8 mouse cellular contexts compared by ENCODE assay signal in the genomic region with DNA sequence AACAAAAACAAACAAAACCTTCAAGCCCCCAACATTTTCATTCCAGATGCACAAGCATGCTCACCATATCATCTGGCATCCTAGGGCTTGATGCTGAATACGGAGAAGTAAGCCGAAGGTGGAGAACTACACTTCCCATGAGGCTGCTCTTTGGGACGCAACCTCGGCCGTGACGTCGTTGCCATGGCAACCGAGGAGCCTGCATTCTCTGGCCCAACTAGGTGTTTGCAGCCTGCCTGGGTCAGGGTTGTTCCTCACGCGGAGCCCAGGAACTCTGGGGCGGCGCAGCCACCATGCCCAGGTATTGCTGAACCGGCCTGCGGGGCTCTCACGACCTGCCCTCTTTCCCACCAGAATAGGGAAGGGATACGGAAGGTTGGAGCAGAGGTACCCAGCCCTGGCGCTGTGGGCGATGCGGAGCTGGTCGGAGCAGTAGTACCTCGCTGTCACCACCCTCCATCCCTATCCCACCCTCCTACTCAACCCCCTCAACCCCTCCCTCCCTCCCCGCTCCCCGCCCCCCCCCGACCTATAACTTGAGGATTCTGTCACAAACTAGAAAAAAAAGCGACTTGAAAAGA. TPM values are rescaled to one million over a fixed set of nuclear protein-coding genes. Genes with fewer than 3 reads are reported as not detected.
DNase-seq lines count a peak whose midpoint lies in the region; ATAC-seq lines count a peak whose summit lies in the region.

A gene (plus strand): TSS at position 221 of the 581 bp plus-strand sequence.

- intact Hi-C loops in left cerebral cortex, postnatal 10 days (cut with DNase I) = loop anchor here (10.0 kb wide), 1 partner anchor 152 kb away; no protein-coding TSS in a partner anchor

- peak; percentile 83 for DNase-seq in adrenal gland, adult 8-10 months
- peak; percentile 95 for DNase-seq in embryo, embryonic 11.5 days (ENCODE audit: low read depth, low spot score)
- DNase-seq in gastrocnemius, postnatal 25 days = peak; percentile 78
- DNase-seq in intestine, embryonic 14.5 days (ENCODE audit: low spot score) = peak; percentile 95
- DNase-seq in left cerebral cortex, postnatal 10 days (ENCODE audit: extremely low spot score in 1 of 2, low spot score in 2 of 2) = peak; percentile 91 to 95
- DNase-seq in right cerebral cortex, postnatal 10 days (ENCODE audit: low spot score in 2 of 2) = peak; percentile 96 to 97
- peak; percentile 91 for DNase-seq in urinary bladder, postnatal 14 days (ENCODE audit: low spot score)

- H3K9ac ChIP-seq in intestine, embryonic 14.5 days (ENCODE audit: low read length) = peak within 1 kb of the TSS; percentile 47

- no peaks in the 10 kb centered on the region for H3K27me3 ChIP-seq in intestine, embryonic 14.5 days (replicated peaks; ENCODE audit: control insufficient read depth, insufficient read depth, low read length)

- H3K36me3 ChIP-seq in intestine, embryonic 14.5 days (ENCODE audit: control insufficient read depth, insufficient read depth, low read length) = no peaks in the 10 kb centered on the region

- H3K9me3 ChIP-seq in intestine, embryonic 14.5 days (ENCODE audit: control insufficient read depth, low read length) = 0 out of 2 replicates have a peak, but pooled peaks cover 2% of the 10 kb centered on the region

- H3K4me3 ChIP-seq in intestine, embryonic 14.5 days (ENCODE audit: low read depth, low read length) = peak within 1 kb of the TSS; percentile 61

- H3K4me1 ChIP-seq in intestine, embryonic 14.5 days (replicated peaks; ENCODE audit: control insufficient read depth, insufficient read depth, low read length) = peaks cover 6% of the 10 kb centered on the region; the same call in 1 of the 2 replicates

- peak; percentile 96 for ATAC-seq in intestine, embryonic 14.5 days (replicated peaks; ENCODE audit: low FRiP score, low TSS enrichment, low read depth)
- ATAC-seq in megakaryocyte progenitor cell, adult 5-6 weeks (replicated peaks; ENCODE audit: poor library complexity) = peak; percentile 99

- peak within 1 kb of the TSS; percentile 58 for H3K4me2 ChIP-seq in intestine, embryonic 14.5 days (ENCODE audit: low read length)

- WGBS in intestine, embryonic 14.5 days = under 1% methylated on average over 23 of the region's 25 CpGs

- H3K27ac ChIP-seq in intestine, embryonic 14.5 days (ENCODE audit: low read depth) = peak within 1 kb of the TSS; percentile 40; the same call in 1 of the 2 replicates

RNA-seq across cellular contexts. Expression of the gene that starts here (rescaled TPM):
- total RNA-seq in adrenal gland, adult 8-10 months (2022) = 10 to 100 TPM; 17.8 to 47.6 (median 29.7) TPM
- 1 to 10 TPM; 3.1 to 3.6 TPM for total RNA-seq in gastrocnemius, postnatal 25 days (2021)
- 29.6 and 31.1 TPM in 2 replicates for polyA plus RNA-seq in intestine, embryonic 14.5 days (2014; fragmentation: Nextera tagmentation; extraction: Ambion mirVana)
- total RNA-seq in left cerebral cortex, postnatal 10 days (2021) = 10 to 100 TPM; 23.5 to 25.6 TPM
- total RNA-seq in megakaryocyte progenitor cell, adult 5-6 weeks (2015) = 4.9 and 6.3 TPM in 2 replicates
- 3.5 and 5.9 TPM in 2 replicates for total RNA-seq in megakaryocyte progenitor cell, adult 5-6 weeks (2017)

Comparison
In these comparisons a context has a peak if more than half of its experiments do, and no peak if none do; other contexts are left out.
1. Peak in every context shown above with its lines: DNase-seq, ATAC-seq, H3K4me3 ChIP-seq and H3K27ac ChIP-seq.